Mouse (Mus musculus) embryonic stem cell, embryonic (primary cell): ENCODE results near the gene Rack1.

Experiments used
- CTCF ChIA-PET, 4 experiments: fragments of 300-600 bp in 2 of 4; fragments of 350-600 bp in 2 of 4; sonication (Branson Sonifier 250); formaldehyde crosslinking; loops; one replicate each; lab custom pipeline; 2022; ENCODE audit warnings: inconsistent platforms in 2 of 4; lab: Charles Lee
- POLR2A ChIA-PET, 4 experiments: fragments of 300-600 bp in 2 of 4; fragments of 350-600 bp in 2 of 4; sonication (Branson Sonifier 250); formaldehyde crosslinking; loops; one replicate each; lab custom pipeline; 2022; ENCODE audit warnings: antibody characterized with exemption in 4 of 4, inconsistent platforms in 1 of 4; lab: Charles Lee

Gene Rack1

GRCm38 (mm10) chr11:48853474-48854180, 53.5 kb downstream of the Rack1 start:
- ChIA-PET POLR2A (interaction anchor here (0.6 to 19.0 kb wide), 24 partner anchors 11 to 73 kb away, joined by 3 to 450 read pairs (median 5); partner anchors contain the start of genes Rack1 (in 3 of the 4) and Trim41 (in 2 of the 4)), CTCF (interaction anchor here in 2 of 4 experiments (0.6 to 2.2 kb wide), 7 partner anchors 16 to 436 kb away, joined by 3 to 9 read pairs (median 7); no protein-coding TSS in a partner anchor)
